Mouse (Mus musculus) adrenal gland (tissue): ENCODE results near the gene Trf.

Experiments used
- intact Hi-C: fragments of 180-260 bp; cut with DNase I; formaldehyde crosslinking; loops from one replicate; pipeline ENCODE4 v1.15.1; 2025

Trf gene

GRCm38 (mm10) chr9:103225464-103225863 lies 4.8 kb downstream of the Trf start:
- intact Hi-C loops = loop anchor here (1.0 kb wide), 1 partner anchor 77 kb away; no protein-coding TSS in a partner anchor

- intact Hi-C loops = loop anchor here (1.0 kb wide), 1 partner anchor 78 kb away; no protein-coding TSS in a partner anchor
Measured at GRCm38 (mm10) chr9:103224721-103225120, 5.5 kb downstream of the Trf start.

GRCm38 (mm10) chr9:103214281-103214680 lies 16.0 kb downstream of the Trf start:
- intact Hi-C loops = no loop called here

- intact Hi-C loops = no loop called here
Measured at GRCm38 (mm10) chr9:103213631-103214030, 16.6 kb downstream of the Trf start.

GRCm38 (mm10) chr9:103212654-103213420 lies 17.4 kb downstream of the Trf start:
- intact Hi-C loops = no loop called here

- intact Hi-C loops = loop anchor here (5.0 kb wide), 1 partner anchor 93 kb away; no protein-coding TSS in a partner anchor
Measured at GRCm38 (mm10) chr9:103208802-103209423, 21.3 kb downstream of the Trf start.

DNA sequence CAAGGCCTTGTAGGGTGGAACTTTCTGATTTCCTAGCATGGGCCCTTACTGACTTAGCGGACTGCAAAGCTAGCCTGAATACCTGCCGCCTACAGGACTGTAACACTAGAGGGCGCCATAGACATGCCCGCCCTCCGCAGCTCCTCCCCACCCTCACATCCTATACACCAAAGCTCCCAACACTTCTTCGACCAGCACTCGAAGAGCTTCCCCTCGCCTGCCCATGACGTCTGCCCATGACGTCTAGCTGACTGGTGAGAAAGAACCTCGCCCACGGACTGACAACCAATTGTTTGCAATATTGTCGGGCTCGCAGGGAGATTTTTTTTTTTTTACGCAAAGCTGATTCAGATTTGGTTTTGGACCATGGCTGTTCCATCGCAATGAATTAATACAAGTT lies 22.4 kb downstream of the Trf start:
- intact Hi-C loops = loop anchor here (5.0 kb wide), 1 partner anchor 94 kb away; no protein-coding TSS in a partner anchor

GRCm38 (mm10) chr9:103205786-103206185 lies 24.5 kb downstream of the Trf start:
- intact Hi-C loops = loop anchor here (5.0 kb wide), 1 partner anchor 97 kb away; no protein-coding TSS in a partner anchor

DNA sequence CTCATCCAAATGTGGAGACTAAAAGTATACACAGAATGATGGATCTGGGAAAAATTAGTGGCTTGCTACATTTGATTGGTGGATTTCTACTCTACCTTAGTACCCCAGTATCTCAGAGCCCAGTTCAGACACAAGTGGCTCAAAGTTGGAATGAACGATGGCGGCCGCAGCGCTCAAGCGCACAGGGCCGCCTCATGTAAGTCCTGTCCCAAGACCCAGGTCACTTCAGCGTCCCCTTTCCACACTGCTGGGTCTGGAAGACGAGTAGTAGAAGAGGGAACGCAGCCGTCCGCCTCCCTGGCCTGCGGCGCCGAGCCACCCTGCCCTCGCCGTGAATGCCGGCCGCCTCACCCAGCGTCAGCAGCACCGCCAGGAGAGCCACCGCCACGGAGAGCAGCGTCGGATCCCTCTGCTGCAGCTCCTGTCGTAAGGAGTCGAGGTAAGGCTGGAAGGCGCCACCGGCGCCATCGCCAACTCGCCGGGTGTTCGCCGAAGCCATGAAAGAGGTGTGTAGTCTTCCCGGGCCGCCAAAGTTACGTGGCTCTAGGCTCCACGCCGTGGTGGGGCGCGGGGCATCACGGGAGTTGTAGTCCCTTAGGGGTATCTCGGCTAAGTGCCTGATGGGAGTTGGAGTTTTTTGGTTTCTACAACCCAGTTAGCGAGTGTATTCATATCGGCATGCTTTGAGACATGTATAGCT lies 28.5 kb downstream of the Trf start, which contains the start of gene Srprb:
Gene Srprb (minus strand): TSS at position 577 of the 700 bp plus-strand sequence.
- intact Hi-C loops = no loop called here

GRCm38 (mm10) chr9:103188416-103188815 lies 41.8 kb downstream of the Trf start:
- intact Hi-C loops = no loop called here

GRCm38 (mm10) chr9:103186747-103187146 lies 43.5 kb downstream of the Trf start:
- intact Hi-C loops = no loop called here

GRCm38 (mm10) chr9:103185946-103186345 lies 44.3 kb downstream of the Trf start:
- intact Hi-C loops = no loop called here

DNA sequence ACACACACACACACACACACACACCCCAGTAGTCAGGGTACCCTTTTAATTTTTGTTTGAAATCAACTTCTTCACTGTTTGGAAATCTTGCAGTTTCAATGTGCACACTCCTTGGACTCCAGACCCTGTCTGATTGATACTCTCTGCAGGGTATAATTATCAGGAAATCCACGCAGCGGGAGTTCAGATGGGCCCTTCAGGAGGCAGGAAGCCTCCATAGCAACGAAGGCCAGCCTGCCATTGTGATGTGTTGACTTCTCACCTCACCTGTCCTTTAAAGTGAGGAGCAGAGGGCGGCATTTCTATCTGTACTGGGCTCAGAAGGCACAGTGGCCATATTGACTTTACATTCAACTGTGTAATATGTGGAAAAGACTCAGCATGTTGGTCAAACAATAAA lies 45.4 kb downstream of the Trf start:
- intact Hi-C loops = no loop called here

GRCm38 (mm10) chr9:103181886-103182285 lies 48.4 kb downstream of the Trf start:
- intact Hi-C loops = no loop called here

- intact Hi-C loops = no loop called here
Measured at GRCm38 (mm10) chr9:103180807-103181565, 49.3 kb downstream of the Trf start.

GRCm38 (mm10) chr9:103180303-103180702 lies 49.9 kb downstream of the Trf start:
- intact Hi-C loops = no loop called here

GRCm38 (mm10) chr9:103175692-103176091 lies 54.6 kb downstream of the Trf start:
- intact Hi-C loops = no loop called here

DNA sequence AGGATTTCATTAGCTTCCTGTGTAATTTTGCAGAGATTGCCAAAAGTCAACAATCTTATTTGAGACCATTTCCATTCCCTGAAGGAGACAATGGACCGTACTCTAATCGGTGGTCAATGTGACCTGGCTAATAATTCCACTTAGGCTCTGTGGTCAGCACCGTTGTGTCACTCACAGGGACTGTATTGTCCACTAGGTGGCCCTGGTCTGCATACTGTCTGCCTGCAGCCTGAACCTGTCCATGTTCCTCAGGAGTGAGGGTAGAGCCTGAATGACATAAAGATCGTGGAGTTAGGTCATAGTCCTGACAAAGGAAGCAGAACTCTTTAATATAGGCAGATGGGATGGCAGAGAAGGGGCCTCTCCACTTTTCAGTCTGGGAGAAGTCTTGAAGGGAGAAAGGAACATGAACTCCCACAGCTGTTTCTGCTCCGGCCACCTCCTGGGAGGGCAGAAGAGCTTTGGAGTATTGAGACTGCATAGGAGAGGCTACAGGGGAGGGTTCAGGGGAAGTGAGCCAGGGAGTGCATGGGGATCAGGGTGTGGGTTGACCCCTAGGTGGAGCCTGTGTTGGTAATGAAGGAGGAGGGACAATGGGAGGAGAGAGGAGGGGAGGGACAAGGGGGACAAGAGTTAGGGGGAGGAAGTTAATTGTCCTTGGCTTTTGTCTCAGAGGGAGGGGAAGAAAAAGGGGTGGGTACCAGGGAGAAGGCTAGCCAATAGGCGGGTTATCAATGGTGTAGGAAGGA lies 55.3 kb downstream of the Trf start:
- intact Hi-C loops = no loop called here

- intact Hi-C loops = no loop called here
Measured at GRCm38 (mm10) chr9:103168771-103169170, 61.5 kb downstream of the Trf start.

DNA sequence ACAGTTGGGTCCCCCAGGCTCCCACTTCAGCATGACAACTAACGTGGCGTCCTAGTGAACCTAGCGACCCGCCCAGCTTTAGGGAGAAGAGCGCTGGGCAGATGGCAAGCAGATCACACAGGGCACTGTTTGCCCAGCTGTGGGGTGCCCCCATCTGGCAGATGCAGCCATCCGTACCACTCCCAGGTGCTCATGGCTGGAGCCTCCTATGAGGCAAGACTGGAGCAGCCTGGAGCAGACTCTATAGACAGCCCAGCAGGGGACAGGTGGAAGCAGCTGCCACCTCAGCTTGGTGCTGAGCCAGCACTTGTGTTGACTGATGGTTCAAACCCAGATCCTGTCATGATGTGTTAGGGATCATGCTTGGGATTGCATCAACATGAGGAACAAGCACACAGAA lies 62.2 kb downstream of the Trf start:
- intact Hi-C loops = no loop called here
